Mouse (Mus musculus): Measurements from ENCODE around the gene Mta1. TPM values are rescaled to one million over a fixed set of nuclear protein-coding genes. Genes with fewer than 3 reads are reported as not detected.

Mta1 gene
- polyA plus RNA-seq, 1 experiment from 2014 or later: 18.7 TPM

DNA sequence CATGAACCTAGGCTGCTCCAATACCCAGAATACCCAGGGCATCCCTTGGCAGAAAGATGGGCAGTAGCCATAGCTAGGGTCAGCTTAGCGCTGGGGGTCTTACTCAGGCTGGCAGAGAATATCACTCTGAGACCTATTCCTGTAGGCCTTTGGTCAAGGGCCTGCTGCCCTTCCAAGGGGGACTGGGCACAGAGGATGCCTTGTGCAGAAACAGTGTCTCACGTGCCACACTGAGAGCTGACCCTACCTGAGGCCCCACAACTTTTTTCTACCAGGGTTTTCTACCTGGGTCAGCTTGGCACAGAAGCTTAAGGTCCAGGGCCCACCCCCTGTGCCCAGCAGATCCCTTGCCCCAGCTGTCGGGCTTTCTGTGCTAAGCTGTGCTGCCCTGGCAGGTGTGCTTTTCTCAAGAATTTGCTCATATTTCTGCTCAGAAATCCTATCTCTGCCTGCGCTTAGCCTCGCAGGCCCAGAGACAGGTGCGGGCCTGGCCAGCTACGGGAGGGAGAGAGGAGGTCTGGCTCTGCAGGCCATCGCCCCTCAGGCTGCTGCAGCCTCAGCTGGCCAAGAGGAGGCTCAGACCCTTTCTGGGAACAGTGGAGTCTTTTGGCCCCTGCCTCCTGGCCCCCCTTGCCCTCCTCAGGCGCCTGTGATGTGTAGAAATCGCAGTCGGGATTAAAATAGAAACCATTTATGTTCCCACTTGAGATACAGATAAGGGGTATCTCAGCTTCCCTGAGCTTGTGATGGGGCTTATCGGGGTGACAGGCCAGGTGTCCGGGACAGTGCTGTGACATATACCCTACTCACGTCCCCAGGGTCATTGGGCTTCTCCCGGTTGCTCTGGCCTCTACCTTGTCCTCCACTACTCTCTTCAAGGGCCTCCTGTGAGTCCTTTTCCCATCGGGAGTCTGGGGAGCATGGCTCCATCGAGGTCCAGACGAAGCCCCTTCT is 39.5 kb downstream of the Mta1 start:
- Histone ChIP-seq H3K36me3 (peaks cover 63% of the 10 kb centered on the region), H3K4me1 (peaks cover 26% of the 10 kb centered on the region), H3K4me3 (no peak overlapping the region), H3K9ac (no peak overlapping the region), H3K9me3 (no peaks in the 10 kb centered on the region), H3K27me3 (peaks cover 26% of the 10 kb centered on the region), H3K4me2 (replicated peaks) (no peak overlapping the region), H3K27ac (no peak overlapping the region)
- ATAC-seq (ENCODE audit: low FRiP score, low read depth): no peak
- 82% methylated on average over 18 of the region's 18 CpGs for WGBS

DNA sequence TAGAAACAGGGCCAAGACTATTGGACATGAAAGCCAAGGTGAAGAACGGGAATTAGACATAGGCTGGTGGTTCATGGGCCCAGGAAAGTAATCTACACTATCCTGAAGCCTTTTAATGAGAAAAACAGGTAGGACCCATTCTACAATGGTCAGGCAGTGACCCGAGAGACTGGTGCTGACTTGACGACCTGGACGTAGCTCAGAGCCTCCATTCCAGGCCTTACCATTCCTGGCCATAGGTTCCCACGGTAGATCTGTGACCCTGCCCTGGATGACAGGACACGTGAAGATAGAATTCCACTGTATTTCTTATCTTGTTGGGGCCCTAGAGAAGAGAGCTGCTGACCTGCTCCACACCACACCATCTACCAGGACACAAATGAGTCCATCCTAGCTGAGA is 40.2 kb downstream of the Mta1 start:
- Histone ChIP-seq H3K4me3 (no peak overlapping the region), H3K27ac (no peak overlapping the region), H3K4me1 (peaks cover 34% of the 10 kb centered on the region), H3K9ac (no peak overlapping the region), H3K9me3 (no peaks in the 10 kb centered on the region), H3K4me2 (replicated peaks) (no peak overlapping the region), H3K36me3 (peaks cover 55% of the 10 kb centered on the region), H3K27me3 (peaks cover 34% of the 10 kb centered on the region)
- WGBS: 68% methylated on average over 6 of the region's 6 CpGs
- ATAC-seq (ENCODE audit: low FRiP score, low read depth): no peak

DNA sequence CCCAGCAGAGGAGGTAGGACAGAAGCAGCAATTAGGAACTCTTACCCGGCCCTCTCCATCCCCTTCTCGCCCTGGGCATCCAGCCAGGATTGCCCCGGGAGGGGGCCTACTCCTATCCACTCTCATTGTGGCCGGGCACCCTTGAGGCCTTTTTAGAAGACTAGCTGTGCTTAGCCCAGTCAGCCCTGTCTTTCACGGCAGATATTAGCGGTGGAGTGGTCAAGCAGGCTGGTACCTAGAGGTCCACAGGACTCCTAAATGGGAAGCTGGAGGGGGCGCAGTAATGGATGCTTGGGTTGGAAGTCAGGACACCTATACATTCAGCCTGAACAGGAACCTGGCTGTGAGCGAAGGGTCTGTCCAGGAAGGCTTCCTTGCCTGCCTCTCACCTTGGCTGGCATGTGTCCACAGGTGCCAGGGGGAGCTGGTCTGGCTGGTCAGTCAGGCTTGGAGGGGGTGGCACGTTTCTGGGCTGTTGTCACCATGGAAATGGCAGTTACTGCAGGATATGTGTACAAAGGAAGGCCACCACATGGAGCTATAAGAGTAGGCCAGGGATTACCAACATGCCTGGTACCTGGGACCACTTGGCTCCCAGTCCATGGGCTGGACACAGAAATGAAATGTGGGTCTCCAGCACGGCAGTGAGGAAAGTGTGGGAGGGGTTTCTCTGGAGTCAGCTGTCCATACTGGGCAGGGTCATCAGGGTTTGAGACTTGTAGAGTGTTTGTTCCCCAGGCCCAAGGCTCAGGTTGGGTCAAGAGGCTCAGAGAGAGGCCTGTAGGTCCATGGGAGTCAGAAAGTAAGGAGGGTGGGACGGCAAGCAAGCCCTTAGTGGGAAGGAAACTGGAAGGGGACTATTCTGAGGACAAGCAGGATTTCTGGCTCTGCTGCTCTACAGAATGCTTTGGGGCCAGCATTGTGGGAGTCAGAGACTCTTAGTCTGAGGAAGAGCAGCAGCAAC is 41.1 kb downstream of the Mta1 start:
- H3K4me3 ChIP-seq: peak overlapping the region; percentile 54
- H3K27me3 ChIP-seq: peaks cover 43% of the 10 kb centered on the region
- WGBS: 46% methylated on average over 11 of the region's 11 CpGs
- H3K4me2 ChIP-seq (replicated peaks): peak overlapping the region; percentile 84
- H3K4me1 ChIP-seq: peaks cover 34% of the 10 kb centered on the region
- peak overlapping the region; percentile 51; the same call in 1 of the 2 replicates for H3K9ac ChIP-seq
- 0 out of 2 replicates have a peak overlapping the region, but pooled peaks have one; percentile 58 for H3K27ac ChIP-seq
- ATAC-seq (ENCODE audit: low FRiP score, low read depth): no peak
- no peaks in the 10 kb centered on the region for H3K9me3 ChIP-seq
- H3K36me3 ChIP-seq: peaks cover 46% of the 10 kb centered on the region

DNA sequence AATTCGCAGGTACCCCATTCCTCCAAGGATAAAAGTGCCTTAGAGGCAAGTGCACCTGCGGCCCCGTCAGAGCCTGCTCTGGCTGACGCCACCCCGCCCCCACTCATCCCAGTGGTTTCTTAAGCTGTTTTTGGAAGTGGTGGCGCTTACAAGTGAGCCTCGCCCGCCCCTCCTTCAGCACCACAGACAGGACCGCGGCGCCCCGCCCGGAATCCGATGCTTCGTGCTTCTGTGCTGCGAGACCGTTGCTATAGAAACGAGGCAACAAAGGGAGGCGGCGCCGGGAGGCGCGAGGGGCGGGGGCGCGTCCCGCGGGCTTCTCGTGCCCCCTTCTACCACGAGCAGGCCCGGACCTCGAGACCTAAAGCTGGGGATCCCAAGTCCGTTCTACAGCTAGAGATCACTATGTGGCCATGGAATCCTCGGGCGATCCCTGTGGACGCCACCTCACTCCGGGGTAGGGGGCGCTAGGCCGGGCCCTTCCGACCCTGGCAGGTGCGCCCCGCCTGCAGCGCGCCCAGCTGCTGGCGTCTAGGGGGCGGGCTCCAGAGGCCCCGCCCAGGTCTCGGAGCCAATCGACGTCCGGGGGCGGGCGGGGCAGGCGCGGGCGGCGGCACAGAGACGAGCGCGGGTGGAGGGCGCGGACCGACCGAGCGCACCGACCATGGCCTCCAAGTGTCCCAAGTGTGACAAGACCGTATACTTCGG is 42.0 kb downstream of the Mta1 start, which contains the start of gene Crip2:
Gene Crip2 (plus strand): TSS at position 329 of the 708 bp plus-strand sequence.
- Histone ChIP-seq H3K27ac (0 out of 2 replicates have a peak within 1 kb of the TSS, but pooled peaks have one; percentile 58), H3K4me3 (peak within 1 kb of the TSS; percentile 54), H3K36me3 (peaks cover 38% of the 10 kb centered on the region), H3K4me2 (replicated peaks) (peak within 1 kb of the TSS; percentile 84), H3K4me1 (peaks cover 34% of the 10 kb centered on the region), H3K9ac (peak within 1 kb of the TSS; percentile 51), H3K27me3 (peaks cover 51% of the 10 kb centered on the region), H3K9me3 (no peaks in the 10 kb centered on the region)
- under 1% methylated on average over 68 of the region's 68 CpGs for WGBS
- peak; percentile 83 for ATAC-seq (ENCODE audit: low FRiP score, low read depth)

DNA sequence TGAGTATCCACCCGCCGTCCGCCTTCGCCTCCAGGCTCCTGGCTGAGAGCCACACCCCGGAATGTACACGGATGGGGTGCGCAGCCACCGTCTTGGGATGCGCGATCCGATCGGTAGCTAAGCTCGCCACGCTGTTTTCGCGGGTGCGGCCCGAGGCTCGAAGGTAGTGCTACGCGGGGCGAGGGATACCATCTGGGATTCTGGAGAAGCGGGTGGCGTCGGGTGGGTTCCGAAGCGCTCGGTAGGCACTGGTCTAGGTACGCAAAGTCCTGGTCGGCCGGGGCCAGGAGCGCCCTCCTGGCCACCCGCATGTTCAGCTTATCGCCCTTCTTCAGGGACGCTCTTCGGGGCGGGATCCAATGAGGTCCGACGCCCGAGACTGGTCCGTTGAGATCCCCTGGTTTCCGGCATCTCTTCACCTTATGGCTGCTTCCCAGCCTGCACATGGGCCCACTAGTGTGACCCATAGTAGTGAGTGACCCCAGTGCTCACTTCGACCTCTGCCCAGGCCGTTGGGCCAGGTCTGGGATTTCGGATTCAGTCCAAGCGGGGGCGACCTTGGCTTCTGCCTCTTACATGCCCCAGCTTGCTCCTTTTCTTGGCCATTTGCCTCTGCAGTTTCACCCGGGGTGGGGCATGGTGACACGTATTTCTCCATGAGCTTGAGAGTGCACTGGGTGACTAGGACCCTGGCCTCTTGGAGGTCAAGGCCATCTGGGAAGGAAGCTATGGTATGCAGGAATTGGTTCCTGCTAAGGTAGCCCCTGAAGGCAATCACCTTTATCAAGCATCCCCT is 42.7 kb downstream of the Mta1 start:
- Histone ChIP-seq H3K4me1 (peaks cover 34% of the 10 kb centered on the region), H3K4me3 (peak overlapping the region; percentile 54), H3K9me3 (no peaks in the 10 kb centered on the region), H3K36me3 (peaks cover 30% of the 10 kb centered on the region), H3K27me3 (peaks cover 57% of the 10 kb centered on the region), H3K9ac (peak overlapping the region; percentile 51), H3K4me2 (replicated peaks) (peak overlapping the region; percentile 84), H3K27ac (no peak overlapping the region)
- peak; percentile 9; the same call in 1 of the 2 replicates for ATAC-seq (ENCODE audit: low FRiP score, low read depth)
- 3% methylated on average over 48 of the region's 49 CpGs for WGBS

DNA sequence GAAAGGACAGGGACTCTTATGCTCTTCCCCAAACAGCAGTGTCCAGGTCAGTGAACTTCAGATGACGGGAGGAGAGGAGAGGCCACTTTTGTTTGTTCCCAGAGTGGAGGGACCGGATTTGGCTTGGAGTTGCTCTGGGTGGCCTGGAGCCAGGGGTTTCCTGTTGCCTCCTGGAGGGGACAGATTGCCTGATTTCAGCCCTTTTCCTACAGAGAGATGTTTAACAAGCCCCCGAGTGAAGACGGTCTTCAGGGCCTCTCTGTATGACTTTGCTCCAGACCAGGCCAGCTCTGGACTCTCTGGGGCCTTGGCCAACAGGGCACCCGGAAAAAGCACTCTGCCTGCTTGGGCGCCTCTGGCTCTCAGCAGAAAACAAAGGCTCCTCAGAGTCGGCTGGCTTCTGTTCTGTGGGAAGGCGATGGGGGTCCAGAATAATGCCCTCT is 43.5 kb downstream of the Mta1 start:
- Histone ChIP-seq H3K27me3 (peaks cover 64% of the 10 kb centered on the region), H3K36me3 (peaks cover 23% of the 10 kb centered on the region), H3K4me2 (replicated peaks) (peak overlapping the region; percentile 84), H3K27ac (peak overlapping the region; percentile 44; the same call in 1 of the 2 replicates), H3K9ac (no peak overlapping the region), H3K4me3 (peak overlapping the region; percentile 54), H3K9me3 (no peaks in the 10 kb centered on the region), H3K4me1 (peaks cover 39% of the 10 kb centered on the region)
- ATAC-seq (ENCODE audit: low FRiP score, low read depth): no peak
- 63% methylated on average over 8 of the region's 8 CpGs for WGBS

DNA sequence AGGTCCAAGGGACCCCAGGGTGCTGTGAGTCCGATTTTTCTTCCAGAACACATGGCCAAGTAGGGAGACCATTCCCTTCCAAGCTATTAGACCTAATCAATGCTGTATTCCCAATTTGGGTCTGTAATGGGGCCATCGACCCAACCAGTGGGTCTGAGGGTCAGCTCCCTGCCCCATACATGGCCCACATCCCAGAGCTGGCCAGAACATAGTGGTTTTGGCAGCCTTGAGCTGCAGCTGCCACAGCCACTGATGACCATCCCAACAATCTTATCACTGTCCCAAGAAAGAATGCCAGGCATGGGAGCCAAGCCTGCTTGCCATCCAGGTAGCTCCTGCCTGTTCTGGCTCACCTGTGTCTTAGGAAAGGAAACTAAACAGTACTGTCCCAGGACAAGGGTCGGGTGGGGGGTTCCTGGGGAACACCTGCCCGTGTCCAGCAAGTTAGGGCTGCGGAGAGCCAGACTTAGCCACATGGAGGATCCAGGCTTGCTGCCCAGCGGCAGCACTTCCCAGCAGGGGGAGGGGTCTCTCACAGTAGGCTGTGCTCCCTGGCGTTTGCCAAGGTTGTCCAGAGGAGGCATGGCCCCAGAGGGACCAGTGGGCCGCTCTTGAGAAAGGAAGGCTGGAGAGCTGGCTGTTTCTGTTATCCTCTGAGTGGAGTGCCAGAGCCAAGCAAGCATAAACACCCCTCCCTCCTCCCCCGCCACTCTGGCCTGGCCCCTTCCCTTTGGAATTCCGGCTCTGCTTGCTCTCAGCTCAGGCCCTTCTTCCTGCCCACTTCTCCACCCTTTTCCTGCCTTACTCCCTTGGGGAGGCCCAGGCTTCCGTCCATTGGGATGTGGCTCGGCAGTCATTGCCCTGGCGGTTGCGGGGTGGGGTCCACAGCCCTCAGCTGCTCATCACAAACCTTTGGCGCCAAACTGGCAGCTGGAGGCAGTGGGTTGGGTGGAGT is 44.2 kb downstream of the Mta1 start:
- peaks cover 41% of the 10 kb centered on the region for H3K4me1 ChIP-seq
- peaks cover 71% of the 10 kb centered on the region for H3K27me3 ChIP-seq
- 17% methylated on average over 15 of the region's 15 CpGs for WGBS
- H3K4me2 ChIP-seq (replicated peaks): peak overlapping the region; percentile 84
- H3K27ac ChIP-seq: peak overlapping the region; percentile 44; the same call in 1 of the 2 replicates
- no peak for ATAC-seq (ENCODE audit: low FRiP score, low read depth)
- peak overlapping the region; percentile 54 for H3K4me3 ChIP-seq
- no peaks in the 10 kb centered on the region for H3K9me3 ChIP-seq
- peak overlapping the region; percentile 45; the same call in 1 of the 2 replicates for H3K9ac ChIP-seq
- H3K36me3 ChIP-seq: peaks cover 15% of the 10 kb centered on the region

DNA sequence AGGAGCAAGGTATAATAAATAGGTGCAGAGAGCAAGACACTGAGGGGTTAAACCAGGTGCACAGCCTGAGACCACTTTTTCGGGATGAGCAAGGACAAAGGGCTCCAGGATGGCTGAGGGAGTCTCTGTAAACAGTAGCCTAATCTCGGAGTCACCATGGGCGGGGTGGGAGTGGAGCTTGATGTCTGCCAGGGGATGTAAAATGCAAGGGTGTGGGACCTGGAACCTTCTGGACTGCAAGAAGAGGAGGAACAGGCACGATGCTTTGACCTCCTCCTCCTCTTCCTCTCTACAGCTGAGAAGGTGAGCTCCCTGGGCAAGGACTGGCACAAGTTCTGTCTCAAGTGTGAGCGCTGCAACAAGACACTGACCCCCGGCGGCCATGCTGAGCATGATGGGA is 45.1 kb downstream of the Mta1 start:
- no peaks in the 10 kb centered on the region for H3K9me3 ChIP-seq
- no peak overlapping the region for H3K27ac ChIP-seq
- WGBS: 56% methylated on average over 7 of the region's 7 CpGs
- H3K4me1 ChIP-seq: peaks cover 41% of the 10 kb centered on the region
- H3K27me3 ChIP-seq: peaks cover 79% of the 10 kb centered on the region
- H3K36me3 ChIP-seq: peaks cover 7% of the 10 kb centered on the region
- H3K4me2 ChIP-seq (replicated peaks): peak overlapping the region; percentile 84
- no peak overlapping the region for H3K9ac ChIP-seq
- H3K4me3 ChIP-seq: peak overlapping the region; percentile 54
- no peak for ATAC-seq (ENCODE audit: low FRiP score, low read depth)

DNA sequence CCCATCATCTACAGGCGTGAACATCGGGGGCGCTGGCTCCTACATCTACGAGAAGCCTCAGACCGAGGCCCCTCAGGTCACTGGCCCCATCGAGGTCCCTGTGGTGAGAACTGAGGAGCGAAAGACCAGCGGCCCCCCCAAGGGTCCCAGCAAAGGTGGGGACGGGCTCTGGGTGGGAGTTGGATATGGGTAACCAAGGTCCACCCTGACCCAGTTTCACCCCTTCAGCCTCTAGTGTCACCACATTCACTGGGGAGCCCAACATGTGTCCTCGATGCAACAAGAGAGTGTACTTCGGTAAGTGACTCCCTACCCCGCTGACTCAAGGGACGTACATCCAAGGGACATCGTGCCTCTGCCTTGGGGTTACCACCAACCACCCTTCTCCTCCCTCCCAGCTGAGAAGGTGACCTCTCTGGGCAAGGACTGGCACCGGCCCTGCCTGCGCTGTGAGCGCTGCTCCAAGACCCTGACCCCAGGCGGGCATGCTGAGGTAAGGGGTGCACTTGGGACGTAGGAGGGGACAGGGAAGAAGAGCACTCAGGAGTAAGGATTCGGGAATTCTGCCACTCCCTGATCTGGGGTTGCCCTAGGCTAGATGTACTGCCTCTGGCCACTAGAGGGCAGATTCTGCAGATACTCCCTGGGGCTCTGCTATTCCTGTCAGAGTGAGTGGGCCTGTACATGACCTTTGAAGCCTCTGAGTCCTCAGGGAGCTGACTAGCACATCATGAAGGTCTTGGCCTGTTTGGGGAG is 46.1 kb downstream of the Mta1 start:
- H3K27me3 ChIP-seq: peaks cover 89% of the 10 kb centered on the region
- no peak overlapping the region for H3K4me3 ChIP-seq
- 80% methylated on average over 20 of the region's 20 CpGs for WGBS
- H3K27ac ChIP-seq: no peak overlapping the region
- peaks cover 33% of the 10 kb centered on the region for H3K4me1 ChIP-seq
- no peak for ATAC-seq (ENCODE audit: low FRiP score, low read depth)
- H3K4me2 ChIP-seq (replicated peaks): no peak overlapping the region
- no peak overlapping the region for H3K9ac ChIP-seq
- no peaks in the 10 kb centered on the region for H3K9me3 ChIP-seq
- no peaks in the 10 kb centered on the region for H3K36me3 ChIP-seq

Measured in limb, embryonic 13.5 days (tissue).